Mouse (Mus musculus): ENCODE measurements around the gene Cd2. TPM values are rescaled to one million over a fixed set of nuclear protein-coding genes. Genes with fewer than 3 reads are reported as not detected.

Cd2 gene
- polyA plus RNA-seq, 1 experiment from 2014 or later = 0.14 TPM

DNA sequence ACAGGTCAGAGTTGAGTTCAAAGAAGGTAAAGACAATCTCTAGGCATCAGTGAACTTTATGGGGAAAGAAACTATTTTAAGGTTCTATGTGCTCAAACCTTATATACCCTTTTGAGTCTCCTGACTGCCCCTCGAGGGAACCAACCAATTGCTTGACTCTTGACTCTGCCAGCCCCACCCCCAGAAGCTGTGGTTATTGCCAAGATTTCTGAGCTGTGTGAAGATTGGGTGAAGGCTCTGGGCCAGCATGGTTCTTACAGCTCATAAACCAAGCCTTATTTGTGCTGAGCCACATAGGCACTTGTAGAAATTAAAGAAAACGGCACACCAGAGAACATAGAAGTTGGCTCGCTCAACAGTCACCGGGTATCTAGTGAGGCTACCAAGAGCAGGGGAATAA is 48.5 kb downstream of the Cd2 start:
- no peak overlapping the region for H3K27ac ChIP-seq (ENCODE audit: low read depth, low read length)
- H3K4me1 ChIP-seq (ENCODE audit: control insufficient read depth, insufficient read depth, low read depth, low read length) = peaks cover 3% of the 10 kb centered on the region; the same call in 1 of the 2 replicates
- WGBS = 87% methylated on average over 4 of the region's 4 CpGs
- no peak for ATAC-seq
- H3K9me3 ChIP-seq (ENCODE audit: control insufficient read depth, low read length) = no peaks in the 10 kb centered on the region
- H3K4me2 ChIP-seq (ENCODE audit: low read length) = no peak overlapping the region
- no peak overlapping the region for H3K9ac ChIP-seq (ENCODE audit: low read depth, low read length)
- H3K4me3 ChIP-seq (ENCODE audit: low read length) = no peak overlapping the region
- H3K36me3 ChIP-seq (ENCODE audit: control insufficient read depth, insufficient read depth, low read length) = no peaks in the 10 kb centered on the region
- no peaks in the 10 kb centered on the region for H3K27me3 ChIP-seq (replicated peaks; ENCODE audit: control insufficient read depth, insufficient read depth, low read length)

DNA sequence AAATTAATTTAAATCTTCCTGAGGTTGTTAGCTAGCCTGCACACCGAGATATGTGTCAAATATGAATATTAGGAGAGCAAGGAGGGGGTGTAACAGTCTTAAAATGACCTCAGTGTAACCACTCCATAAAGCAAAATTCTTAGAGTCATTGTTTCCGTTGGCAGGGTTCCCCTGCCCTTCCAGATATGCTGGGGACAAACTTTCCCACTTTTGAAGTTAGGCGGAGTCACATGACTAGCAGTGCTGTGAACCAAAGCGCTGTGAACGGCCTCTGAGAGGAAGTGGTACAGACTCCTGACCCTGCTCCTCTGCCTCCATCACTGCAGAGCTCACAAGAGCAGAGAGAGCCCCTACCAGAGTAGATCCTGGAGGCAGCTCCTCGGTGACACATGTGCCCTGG is 49.0 kb downstream of the Cd2 start:
- H3K27me3 ChIP-seq (replicated peaks; ENCODE audit: control insufficient read depth, insufficient read depth, low read length) = no peaks in the 10 kb centered on the region
- no peak overlapping the region for H3K9ac ChIP-seq (ENCODE audit: low read depth, low read length)
- peaks cover 3% of the 10 kb centered on the region; the same call in 1 of the 2 replicates for H3K4me1 ChIP-seq (ENCODE audit: control insufficient read depth, insufficient read depth, low read depth, low read length)
- H3K27ac ChIP-seq (ENCODE audit: low read depth, low read length) = no peak overlapping the region
- WGBS = 90% methylated on average over 6 of the region's 6 CpGs
- H3K4me3 ChIP-seq (ENCODE audit: low read length) = no peak overlapping the region
- no peak overlapping the region for H3K4me2 ChIP-seq (ENCODE audit: low read length)
- H3K36me3 ChIP-seq (ENCODE audit: control insufficient read depth, insufficient read depth, low read length) = no peaks in the 10 kb centered on the region
- no peaks in the 10 kb centered on the region for H3K9me3 ChIP-seq (ENCODE audit: control insufficient read depth, low read length)
- ATAC-seq = no peak

DNA sequence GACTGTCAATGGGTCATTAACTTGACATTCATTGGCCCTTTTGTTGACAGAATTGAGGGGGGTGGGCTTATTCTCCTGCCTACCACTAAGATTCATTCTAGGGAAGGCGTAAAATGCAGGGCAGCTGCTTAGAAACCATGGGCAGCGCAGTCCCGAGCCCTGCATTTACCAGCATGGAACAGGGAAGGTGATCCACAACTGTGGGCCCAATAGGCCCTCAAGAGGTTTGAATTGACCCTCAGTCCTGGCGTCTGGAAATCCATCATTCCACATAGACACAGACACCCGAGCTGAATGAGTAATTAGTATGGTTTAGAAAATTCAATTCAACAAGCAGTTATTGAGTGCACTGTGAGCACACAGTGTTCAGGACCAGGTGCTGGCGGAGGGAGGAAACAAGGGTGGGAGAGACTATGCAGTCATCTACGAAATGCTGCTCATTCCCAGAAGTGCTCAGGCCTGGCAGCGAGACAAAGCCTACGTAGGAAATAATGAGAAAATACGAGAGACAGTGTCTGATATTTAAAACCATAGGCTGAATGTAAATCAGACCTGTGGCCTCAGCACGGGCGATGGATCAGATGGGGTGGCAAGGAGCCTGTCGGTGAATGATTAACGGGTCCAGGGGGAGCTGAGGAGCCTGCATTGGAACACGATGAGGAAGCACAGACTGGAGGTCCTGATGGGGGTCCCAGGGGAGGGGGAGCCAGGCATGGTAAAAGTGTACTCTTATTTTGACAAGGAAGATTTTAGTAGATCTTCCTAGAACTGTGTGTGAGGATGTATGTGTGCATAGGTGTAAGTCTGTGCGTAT is 50.5 kb downstream of the Cd2 start:
- H3K27ac ChIP-seq (ENCODE audit: low read depth, low read length) = peak overlapping the region; percentile 36; the same call in 1 of the 2 replicates
- H3K4me2 ChIP-seq (ENCODE audit: low read length) = no peak overlapping the region
- 32% methylated on average over 16 of the region's 16 CpGs for WGBS
- H3K4me3 ChIP-seq (ENCODE audit: low read length) = no peak overlapping the region
- no peaks in the 10 kb centered on the region for H3K9me3 ChIP-seq (ENCODE audit: control insufficient read depth, low read length)
- H3K27me3 ChIP-seq (replicated peaks; ENCODE audit: control insufficient read depth, insufficient read depth, low read length) = no peaks in the 10 kb centered on the region
- peak; percentile 76 for ATAC-seq
- H3K36me3 ChIP-seq (ENCODE audit: control insufficient read depth, insufficient read depth, low read length) = no peaks in the 10 kb centered on the region
- H3K9ac ChIP-seq (ENCODE audit: low read depth, low read length) = no peak overlapping the region
- H3K4me1 ChIP-seq (ENCODE audit: control insufficient read depth, insufficient read depth, low read depth, low read length) = peaks cover 3% of the 10 kb centered on the region; the same call in 1 of the 2 replicates

DNA sequence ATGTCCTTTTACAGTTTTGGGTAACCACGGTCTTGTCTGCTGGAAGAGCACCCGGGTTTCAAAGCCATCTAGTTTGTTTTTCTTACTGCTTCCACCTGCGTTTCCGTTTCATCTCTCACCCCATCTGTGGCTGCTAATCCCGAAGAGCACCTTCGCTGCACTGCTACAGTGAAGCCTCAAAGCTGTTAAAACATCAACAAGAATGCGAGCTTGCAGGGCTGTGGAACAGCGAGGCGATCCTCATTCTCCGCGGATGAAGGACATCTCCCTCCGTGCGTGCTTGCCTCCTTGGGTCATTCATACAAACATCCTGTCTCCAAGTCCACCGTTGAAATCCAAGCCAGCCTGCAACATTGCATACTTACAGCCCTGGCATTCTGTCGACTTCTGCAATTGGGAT is 51.5 kb downstream of the Cd2 start:
- H3K4me2 ChIP-seq (ENCODE audit: low read length) = no peak overlapping the region
- ATAC-seq = no peak
- H3K27me3 ChIP-seq (replicated peaks; ENCODE audit: control insufficient read depth, insufficient read depth, low read length) = no peaks in the 10 kb centered on the region
- no peak overlapping the region for H3K4me3 ChIP-seq (ENCODE audit: low read length)
- H3K36me3 ChIP-seq (ENCODE audit: control insufficient read depth, insufficient read depth, low read length) = no peaks in the 10 kb centered on the region
- H3K4me1 ChIP-seq (ENCODE audit: control insufficient read depth, insufficient read depth, low read depth, low read length) = peaks cover 3% of the 10 kb centered on the region; the same call in 1 of the 2 replicates
- no peaks in the 10 kb centered on the region for H3K9me3 ChIP-seq (ENCODE audit: control insufficient read depth, low read length)
- H3K9ac ChIP-seq (ENCODE audit: low read depth, low read length) = no peak overlapping the region
- H3K27ac ChIP-seq (ENCODE audit: low read depth, low read length) = no peak overlapping the region
- 58% methylated on average over 15 of the region's 15 CpGs for WGBS

DNA sequence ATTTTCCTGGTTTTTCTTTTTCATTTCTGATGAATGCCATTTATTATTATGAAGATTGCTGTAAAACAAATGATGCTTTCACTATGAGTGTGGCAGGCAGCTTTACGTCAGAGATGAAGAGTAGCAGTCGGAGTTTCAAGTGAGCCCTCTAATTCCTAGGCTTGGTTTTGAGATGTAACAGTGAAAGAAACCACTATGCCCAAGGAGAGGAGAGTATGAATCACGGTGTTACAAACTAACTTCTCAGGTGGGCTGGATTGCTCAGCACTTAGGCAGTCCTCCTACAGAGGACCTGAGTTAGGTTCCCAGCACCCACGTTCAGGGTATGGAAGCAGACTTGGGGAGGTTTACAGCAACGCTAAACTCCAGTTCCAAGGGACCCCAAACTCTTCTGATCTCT is 52.4 kb downstream of the Cd2 start:
- Histone ChIP-seq H3K27ac (ENCODE audit: low read depth, low read length) (no peak overlapping the region), H3K4me2 (ENCODE audit: low read length) (no peak overlapping the region), H3K9ac (ENCODE audit: low read depth, low read length) (no peak overlapping the region), H3K4me3 (ENCODE audit: low read length) (no peak overlapping the region), H3K36me3 (ENCODE audit: control insufficient read depth, insufficient read depth, low read length) (no peaks in the 10 kb centered on the region), H3K4me1 (ENCODE audit: control insufficient read depth, insufficient read depth, low read depth, low read length) (peaks cover 3% of the 10 kb centered on the region; the same call in 1 of the 2 replicates), H3K27me3 (replicated peaks; ENCODE audit: control insufficient read depth, insufficient read depth, low read length) (no peaks in the 10 kb centered on the region), H3K9me3 (ENCODE audit: control insufficient read depth, low read length) (no peaks in the 10 kb centered on the region)
- ATAC-seq = no peak
- 90% methylated on average over 5 of the region's 5 CpGs for WGBS

DNA sequence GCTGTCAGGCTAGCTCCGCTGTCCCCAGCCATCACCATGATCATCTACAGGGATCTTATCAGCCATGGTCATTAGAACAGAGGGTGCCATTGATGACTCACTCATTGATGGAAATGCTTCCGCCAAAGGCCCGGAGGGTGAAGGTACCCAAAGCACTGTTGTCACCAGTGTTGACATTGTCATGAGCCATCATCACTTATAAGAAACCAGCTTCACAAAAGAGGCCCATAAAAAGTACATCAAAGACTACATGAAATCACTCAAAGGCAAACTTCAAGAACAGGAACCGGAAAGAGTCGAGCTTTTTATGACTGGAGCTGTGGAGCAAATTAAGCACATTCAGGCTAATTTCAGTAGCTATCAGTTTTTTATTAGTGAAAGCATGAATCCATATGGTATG is 54.3 kb downstream of the Cd2 start:
- WGBS = 98% methylated on average over 5 of the region's 5 CpGs
- ATAC-seq = no peak
- peaks cover 3% of the 10 kb centered on the region; the same call in 1 of the 2 replicates for H3K4me1 ChIP-seq (ENCODE audit: control insufficient read depth, insufficient read depth, low read depth, low read length)
- no peaks in the 10 kb centered on the region for H3K36me3 ChIP-seq (ENCODE audit: control insufficient read depth, insufficient read depth, low read length)
- no peak overlapping the region for H3K4me3 ChIP-seq (ENCODE audit: low read length)
- H3K4me2 ChIP-seq (ENCODE audit: low read length) = no peak overlapping the region
- no peaks in the 10 kb centered on the region for H3K27me3 ChIP-seq (replicated peaks; ENCODE audit: control insufficient read depth, insufficient read depth, low read length)
- no peaks in the 10 kb centered on the region for H3K9me3 ChIP-seq (ENCODE audit: control insufficient read depth, low read length)
- no peak overlapping the region for H3K27ac ChIP-seq (ENCODE audit: low read depth, low read length)
- no peak overlapping the region for H3K9ac ChIP-seq (ENCODE audit: low read depth, low read length)

DNA sequence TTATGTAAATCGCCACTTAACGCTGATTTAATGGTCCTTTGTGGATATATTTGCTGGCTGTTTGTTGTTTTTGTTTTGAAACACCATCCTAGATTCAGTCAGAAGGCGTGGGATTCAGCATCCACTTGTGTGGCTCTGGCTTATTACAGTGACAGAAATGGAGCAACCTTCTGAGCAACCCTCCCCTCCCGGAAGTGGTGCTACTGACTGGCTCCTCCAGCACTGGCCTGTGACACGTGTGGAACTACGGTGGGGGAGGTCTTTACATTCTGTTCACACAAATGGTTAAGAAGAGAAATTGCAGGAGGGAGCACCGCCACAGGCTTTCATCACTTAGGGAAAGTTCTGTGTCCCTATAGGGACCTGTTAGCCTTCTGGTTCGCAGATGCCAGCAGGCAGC is 55.2 kb downstream of the Cd2 start:
- ATAC-seq = no peak

DNA sequence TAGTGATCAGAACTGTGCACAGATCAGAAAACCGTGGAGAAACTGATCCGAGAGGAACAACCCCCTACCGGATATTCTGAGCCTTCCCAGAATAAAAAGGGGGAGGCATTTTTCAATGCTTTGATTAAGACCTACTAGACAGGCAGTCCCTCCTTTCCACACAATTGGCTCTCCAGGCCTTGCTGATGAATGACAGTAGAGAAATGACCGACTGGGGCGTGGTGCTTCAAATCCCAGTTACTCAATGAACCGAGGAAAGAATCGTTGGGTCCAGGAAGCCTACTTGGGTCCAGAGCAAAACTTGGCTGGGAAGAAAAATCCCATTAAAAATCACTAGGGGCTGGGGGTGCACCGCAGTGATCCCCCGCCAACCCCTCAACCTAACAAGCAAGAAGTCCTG is 57.5 kb downstream of the Cd2 start:
- Histone ChIP-seq H3K4me2 (ENCODE audit: low read length) (no peak overlapping the region), H3K27me3 (replicated peaks; ENCODE audit: control insufficient read depth, insufficient read depth, low read length) (no peaks in the 10 kb centered on the region), H3K9ac (ENCODE audit: low read depth, low read length) (no peak overlapping the region), H3K9me3 (ENCODE audit: control insufficient read depth, low read length) (no peaks in the 10 kb centered on the region), H3K4me1 (ENCODE audit: control insufficient read depth, insufficient read depth, low read depth, low read length) (no peaks in the 10 kb centered on the region), H3K27ac (ENCODE audit: low read depth, low read length) (no peak overlapping the region), H3K4me3 (ENCODE audit: low read length) (no peak overlapping the region), H3K36me3 (ENCODE audit: control insufficient read depth, insufficient read depth, low read length) (no peaks in the 10 kb centered on the region)
- ATAC-seq = no peak
- 35% methylated on average over 9 of the region's 9 CpGs for WGBS

More for the DNA sequence above, 55.2 kb downstream of the Cd2 start:
- WGBS = 47% methylated on average over 8 of the region's 8 CpGs
- Histone ChIP-seq H3K4me1 (ENCODE audit: control insufficient read depth, insufficient read depth, low read depth, low read length) (peaks cover 3% of the 10 kb centered on the region; the same call in 1 of the 2 replicates), H3K36me3 (ENCODE audit: control insufficient read depth, insufficient read depth, low read length) (no peaks in the 10 kb centered on the region), H3K27ac (ENCODE audit: low read depth, low read length) (no peak overlapping the region), H3K4me2 (ENCODE audit: low read length) (no peak overlapping the region), H3K9ac (ENCODE audit: low read depth, low read length) (no peak overlapping the region), H3K9me3 (ENCODE audit: control insufficient read depth, low read length) (no peaks in the 10 kb centered on the region), H3K4me3 (ENCODE audit: low read length) (no peak overlapping the region), H3K27me3 (replicated peaks; ENCODE audit: control insufficient read depth, insufficient read depth, low read length) (no peaks in the 10 kb centered on the region)

DNA sequence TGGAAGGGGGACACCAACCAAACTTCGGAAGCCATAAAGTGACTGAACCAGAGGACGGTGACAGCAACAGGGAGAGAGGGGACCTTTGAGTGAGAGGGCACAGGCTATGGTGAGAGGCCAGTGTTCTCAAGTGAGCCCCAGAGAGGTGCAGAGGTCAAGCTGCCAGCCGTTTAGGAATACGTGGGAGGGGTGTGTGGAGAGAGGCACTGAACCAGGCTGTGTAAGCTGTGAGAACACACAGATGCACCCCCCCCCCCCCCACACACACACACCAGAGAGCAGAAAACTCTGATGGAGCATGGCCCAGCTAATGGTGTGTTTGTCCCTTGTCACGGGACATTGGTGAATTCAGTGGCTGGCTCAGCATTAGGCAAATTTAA is 58.2 kb downstream of the Cd2 start:
- ATAC-seq = no peak
- H3K9ac ChIP-seq (ENCODE audit: low read depth, low read length) = no peak overlapping the region
- H3K9me3 ChIP-seq (ENCODE audit: control insufficient read depth, low read length) = no peaks in the 10 kb centered on the region
- H3K4me3 ChIP-seq (ENCODE audit: low read length) = no peak overlapping the region
- no peak overlapping the region for H3K27ac ChIP-seq (ENCODE audit: low read depth, low read length)
- H3K27me3 ChIP-seq (replicated peaks; ENCODE audit: control insufficient read depth, insufficient read depth, low read length) = no peaks in the 10 kb centered on the region
- WGBS = 42% methylated on average over 5 of the region's 5 CpGs
- no peaks in the 10 kb centered on the region for H3K4me1 ChIP-seq (ENCODE audit: control insufficient read depth, insufficient read depth, low read depth, low read length)
- no peaks in the 10 kb centered on the region for H3K36me3 ChIP-seq (ENCODE audit: control insufficient read depth, insufficient read depth, low read length)
- no peak overlapping the region for H3K4me2 ChIP-seq (ENCODE audit: low read length)
